Mouse (Mus musculus) frontal cortex, postnatal 25 days (tissue): ENCODE measurements at regions not wholly inside any gene's neighbourhood (a gene's known extent, or its start where the extent isn't known, plus 50 kb on each side); places are given as distances from the start of the nearest gene placed in this dataset.

Experiments used
- DNase-seq, 2 experiments: peaks; one replicate each; pipeline ENCODE4 v3.0.0; 2022; ENCODE audit warnings: low spot score in 2 of 2

DNA sequence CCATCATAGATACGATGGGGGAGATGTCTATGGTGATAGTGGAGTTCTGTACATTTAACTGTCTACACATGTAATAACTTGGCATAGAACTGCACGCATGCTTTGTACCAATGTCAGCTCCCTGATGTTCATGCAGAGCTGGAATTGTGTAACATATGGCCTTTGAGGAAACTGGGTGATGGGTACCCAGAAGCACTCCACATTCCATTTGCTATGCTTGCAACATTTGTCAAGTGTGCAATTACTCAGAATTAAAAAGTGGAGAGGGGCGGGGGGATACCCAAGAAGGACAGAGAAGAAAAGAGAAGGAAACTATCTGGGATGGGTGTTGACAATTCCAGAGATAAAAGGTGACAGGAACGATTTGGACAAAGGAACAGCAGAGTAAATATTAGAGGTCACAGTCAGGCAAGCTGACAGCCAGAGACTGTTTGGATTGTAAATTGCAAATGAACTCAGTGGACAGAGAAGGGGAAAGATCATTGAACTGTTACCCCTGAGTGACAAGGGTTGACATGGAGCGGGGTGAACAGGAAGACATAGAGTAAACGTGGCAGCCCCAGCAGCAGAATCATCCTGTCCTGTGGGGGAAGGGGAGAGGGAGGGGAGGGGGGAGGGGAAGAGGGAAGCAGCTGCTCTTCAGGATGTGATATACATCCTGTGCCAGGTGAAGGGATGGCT is 390.1 kb upstream of the Jarid2 start:
- no peak for DNase-seq

DNA sequence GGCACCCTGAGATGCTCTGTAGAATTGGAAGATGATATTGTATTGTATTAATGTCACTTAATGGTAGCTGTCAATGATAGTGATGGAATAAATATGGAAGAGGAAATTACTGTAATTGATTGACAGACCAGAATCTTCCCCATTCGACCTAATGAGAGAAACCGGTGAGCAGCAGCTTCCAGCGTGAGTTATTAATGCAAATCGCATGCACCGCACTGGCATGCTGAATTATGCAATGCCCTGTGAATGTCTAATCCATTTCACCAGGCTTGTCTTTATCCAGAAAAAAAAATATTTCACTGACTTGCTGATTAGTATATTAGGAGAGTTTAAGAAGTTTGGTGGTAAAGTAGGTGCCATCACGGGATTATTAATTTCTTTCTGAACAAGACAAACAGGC is 384.2 kb upstream of the Jarid2 start:
- no peak for DNase-seq

DNA sequence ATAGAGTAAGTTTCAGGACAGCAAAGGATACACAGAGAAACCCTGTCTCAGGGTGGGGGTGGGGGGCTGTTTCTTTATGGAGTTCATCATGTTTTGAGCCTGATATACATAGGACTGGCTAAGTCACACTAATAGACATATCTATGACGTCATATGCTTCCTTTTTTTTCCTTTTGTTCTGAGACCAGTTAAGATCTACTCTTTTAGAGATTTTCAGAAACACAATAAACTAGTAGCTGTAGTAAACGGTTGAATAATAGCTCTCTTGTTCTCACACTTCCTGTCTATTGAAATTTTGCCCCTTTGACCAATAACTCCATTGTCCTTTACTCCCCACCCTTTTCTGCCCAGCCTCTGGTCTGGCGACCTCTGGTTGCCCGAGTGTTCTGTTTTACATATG is 382.6 kb upstream of the Jarid2 start:
- no peak for DNase-seq

DNA sequence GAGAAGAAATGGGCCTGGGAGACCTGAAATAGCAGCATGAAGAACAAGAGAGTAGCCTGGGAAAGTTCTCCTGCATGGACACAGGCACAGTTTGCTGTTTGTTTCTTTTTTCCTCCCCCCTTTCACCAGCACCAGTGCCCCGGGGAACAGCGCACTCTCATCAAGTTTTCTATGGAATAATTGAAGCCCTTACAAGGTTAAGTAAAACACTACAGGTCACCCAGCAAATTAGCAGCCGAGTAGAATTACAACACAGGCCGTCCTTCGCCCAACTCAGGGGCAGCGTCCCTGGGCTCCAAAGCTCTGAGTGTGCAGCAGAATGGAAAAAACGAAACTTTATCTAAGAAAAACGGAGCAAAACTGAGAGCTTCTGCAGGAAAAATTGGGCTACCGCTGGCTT is 381.6 kb upstream of the Jarid2 start:
- DNase-seq: no peak

DNA sequence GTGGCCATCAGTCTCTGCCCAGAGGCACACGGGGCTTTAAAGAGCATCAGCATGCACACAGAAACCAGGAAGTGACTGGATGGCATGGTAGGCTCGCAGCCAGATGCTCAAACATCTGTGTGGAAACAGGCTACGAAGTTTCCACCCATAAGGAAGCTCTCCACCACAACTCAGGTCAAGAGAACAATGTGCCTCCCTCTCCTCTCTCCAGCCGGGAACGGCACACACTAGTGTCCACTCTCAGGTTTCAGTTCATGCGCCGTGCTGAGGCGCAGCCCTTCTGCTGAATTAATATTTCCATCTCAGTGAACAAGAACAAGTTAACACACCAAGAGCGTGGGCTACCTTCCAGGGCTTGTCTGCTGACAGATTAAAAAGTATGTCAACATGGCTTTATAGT is 375.4 kb upstream of the Jarid2 start:
- no peak for DNase-seq

DNA sequence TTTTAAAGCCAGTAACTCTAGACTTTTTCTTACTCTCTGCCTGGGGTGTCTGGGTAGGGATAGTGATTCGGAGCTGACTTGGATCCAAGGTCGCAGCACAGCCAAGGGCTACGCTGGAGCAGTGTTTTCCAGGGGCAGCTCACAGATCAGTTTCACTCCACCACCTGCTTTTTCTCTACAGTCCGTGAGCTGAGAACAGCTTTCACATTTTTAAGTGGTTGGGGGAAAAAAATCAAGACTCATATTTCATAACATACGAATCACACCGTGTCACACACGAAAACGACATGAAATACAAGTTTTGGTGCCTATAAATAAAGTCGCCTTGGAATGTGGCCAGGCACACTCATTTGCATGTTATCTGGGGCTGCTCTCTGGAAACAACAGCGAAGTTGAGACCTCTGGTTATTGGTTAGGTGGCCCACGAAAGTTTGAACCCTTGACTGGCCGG is 373.5 kb upstream of the Jarid2 start:
- no peak for DNase-seq

DNA sequence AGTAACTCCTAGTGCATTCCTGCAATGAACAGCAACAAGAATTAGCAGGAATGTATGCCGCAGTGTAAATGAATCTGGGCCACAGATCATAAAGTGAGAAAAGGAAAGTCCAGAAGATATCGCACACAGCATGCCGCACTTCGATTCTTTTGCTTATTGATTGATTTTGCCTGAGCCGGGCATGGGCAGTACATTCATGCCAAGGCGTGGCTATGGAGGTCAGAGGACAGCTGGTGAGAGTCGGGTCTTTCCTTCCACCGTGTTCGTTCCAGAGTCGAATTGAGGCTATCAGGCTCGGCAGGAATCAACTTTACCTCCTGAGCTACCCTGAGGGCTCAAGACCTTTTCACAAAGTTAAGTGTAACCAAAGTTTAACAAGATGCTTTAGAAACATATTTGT is 372.3 kb upstream of the Jarid2 start:
- no peak for DNase-seq

DNA sequence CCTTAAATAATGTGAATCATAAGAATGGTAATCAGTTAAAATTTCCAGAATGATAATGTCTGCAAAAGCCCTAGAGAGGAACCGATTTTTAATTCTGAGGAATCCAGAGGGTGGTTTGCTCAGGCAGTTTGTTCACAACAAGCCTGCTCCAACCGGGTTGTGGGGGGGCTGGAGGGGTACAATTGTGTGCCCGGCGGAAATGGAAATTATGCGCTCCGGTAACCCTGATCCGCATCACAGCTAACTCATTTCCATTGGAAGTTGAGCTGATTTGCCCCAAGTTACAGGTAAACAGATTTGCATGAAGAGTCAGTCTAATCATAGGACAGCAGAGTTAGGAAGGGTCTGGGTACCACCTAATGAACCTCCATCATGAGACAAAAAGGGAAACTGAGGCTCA is 369.9 kb upstream of the Jarid2 start:
- no peak for DNase-seq

DNA sequence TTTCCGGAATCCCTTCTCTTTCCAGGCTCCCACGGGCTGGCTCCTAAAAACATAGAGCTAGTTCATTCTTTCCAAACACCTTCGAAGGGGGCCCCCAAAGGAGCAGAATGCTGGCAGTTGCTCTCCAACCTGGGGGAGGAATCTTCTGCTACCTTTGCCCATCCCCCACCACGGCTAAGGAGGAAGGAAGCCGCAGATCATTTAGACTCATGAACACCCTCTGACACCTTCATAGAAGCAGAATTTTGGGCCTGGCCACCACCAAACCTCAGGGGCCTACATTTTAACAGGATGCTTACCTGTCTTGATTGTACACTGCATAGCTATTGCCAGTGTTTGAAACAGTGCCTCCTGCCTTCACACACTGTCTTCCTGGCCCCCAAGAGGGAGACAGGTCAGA is 369.3 kb upstream of the Jarid2 start:
- DNase-seq: no peak

DNA sequence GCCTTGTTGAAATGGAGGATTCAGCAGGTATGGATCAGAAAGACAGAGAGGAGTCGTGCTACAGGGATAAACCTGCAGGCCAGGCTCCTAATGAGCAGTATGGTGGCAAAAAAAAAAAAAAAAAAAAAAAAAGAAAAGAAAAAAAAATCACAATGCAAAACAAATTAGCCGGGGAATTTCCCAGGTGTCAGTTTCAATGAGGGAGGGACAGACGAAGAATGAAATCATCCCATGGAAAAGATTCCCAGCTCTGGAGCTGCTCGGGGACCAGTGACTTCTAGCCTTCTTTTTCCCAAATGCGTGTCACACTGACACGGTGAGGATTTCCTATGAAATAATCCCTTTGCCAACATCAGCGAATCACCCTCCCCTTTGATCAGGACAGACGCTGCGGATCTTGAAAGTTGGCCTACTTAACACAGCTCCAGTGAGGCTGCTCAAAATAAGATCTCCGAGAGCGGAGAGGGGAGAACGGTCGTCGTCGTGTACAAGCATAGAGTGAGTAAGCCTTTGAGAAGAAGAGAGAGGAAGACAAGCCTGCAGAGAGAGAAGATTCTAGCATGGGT is 368.5 kb upstream of the Jarid2 start:
- no peak for DNase-seq

DNA sequence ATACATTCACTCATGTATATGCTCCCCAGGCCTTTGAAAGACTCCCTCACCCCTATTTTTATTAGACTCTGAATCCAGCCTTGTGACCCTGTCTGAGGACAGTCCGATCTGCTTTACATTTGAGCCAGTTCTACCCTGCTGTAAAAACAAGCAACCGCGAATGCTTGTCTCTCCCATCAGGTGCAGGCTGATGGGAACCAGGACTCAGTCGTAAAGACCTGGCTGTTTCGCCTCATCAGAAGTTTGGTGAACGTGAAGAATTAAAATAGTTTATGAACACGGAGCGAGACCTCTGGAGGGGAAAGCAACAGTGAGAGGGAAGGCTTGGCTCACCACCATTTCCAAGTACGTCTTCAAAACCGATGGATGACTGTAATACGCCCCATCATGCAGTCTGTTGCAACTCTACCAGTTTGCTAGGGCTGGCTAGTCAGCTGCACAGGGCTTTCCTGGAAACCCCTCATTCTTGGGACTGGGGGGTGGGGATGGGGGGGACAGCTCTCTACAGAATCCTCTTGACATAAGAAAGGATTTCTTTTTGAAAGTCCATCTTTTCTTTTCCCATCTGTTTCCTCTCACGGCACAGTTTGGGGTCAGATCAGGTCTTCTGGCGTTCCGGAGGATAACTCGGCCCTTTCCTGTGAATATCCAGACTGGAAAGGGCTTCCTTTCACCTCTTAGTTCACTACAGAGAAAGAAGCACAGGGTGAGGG is 366.8 kb upstream of the Jarid2 start:
- no peak for DNase-seq

DNA sequence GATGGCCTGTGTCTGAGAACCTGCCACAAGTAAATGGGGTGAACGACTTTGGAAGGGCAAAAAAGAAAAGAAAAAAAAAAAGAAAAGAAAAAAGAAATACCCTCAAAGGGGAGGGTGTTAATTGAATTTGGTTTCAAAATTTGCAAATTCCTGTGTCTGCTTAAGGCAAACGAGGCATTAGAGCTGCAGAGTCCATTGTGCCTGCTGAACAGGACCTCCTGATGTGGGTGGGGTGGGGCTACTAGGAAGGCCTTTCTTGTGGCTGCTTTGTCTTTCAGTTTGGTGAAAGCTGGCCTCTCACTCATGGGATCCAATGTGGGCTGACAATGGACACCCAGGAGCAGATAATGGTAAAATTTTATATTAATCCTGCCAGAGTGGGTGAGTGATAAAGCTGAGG is 366.3 kb upstream of the Jarid2 start:
- DNase-seq: no peak

DNA sequence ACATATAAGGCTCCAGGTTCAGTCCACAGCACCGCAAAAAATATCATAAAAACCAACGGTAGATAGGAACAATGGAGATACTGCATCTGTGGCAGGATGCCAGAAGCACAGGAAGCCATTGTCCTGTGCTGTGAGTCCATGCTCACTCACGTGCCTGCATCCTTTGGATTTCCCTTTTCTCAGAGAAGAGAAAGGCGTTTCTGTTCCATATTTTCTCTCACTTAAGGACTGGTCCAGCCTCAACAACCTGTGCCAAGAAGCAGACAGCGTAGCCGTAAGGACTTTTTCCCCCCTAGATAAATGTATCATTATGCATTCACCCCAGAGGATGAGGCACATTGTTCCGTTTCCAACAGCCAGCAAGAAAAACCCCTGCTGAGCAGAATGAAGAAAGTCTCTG is 360.0 kb upstream of the Jarid2 start:
- DNase-seq: no peak

DNA sequence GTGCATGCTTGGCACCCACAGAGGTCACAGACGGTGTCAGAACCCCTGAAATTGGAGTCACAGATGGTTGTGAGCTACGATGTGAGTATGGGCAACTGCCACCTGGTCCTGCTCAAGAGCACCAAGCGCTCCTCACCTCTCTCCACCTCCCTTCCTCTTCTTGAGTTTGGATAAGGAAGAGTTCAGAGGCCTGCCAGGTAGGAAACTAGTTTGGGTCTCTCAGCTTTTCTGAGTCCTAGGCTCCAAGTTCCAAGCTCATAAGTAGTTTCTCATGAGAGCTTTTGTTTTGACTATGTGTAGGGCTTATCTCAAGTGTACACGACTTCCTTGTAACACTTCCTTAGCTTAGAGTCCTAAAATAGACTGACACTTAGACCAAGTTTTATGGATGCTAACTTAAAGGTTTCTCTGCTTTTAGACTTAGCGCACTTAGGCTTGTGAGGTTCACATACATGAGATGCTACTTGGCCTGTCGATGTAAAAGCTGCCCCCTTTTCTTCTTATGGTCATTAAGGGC is 356.9 kb upstream of the Jarid2 start:
- no peak for DNase-seq

DNA sequence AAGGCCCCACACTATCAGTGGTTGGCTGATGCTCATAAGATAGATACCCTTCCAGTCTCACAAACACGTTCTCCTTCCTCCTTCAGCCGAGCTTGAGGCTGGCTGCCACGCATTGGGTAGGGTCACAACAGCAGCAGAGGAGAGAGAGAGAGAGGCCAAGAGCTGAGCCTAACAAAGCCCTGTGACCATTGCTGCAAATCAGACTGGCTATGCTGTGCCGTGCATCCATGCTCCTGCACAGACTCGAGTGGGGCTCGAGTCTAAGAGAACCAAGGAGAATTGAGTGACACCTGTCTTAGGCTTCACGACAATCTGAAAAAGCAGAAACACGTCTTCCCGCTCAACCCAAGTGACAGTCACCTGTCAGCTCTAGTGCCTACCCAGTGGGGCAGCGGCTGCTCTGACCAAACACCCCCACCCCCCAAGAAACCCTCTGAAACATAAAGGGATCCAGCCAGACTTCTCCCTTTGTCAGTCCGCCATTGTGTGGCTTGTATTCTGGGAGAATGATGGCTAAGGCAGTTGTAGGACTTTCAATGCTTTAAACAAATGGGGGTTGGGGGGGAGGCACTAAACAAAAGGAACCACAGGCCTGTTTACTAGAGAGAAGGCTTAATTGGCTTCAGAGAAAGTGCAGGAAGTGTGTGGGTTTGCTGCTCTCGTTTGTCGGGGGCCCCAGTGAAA is 353.7 kb upstream of the Jarid2 start:
- DNase-seq: no peak

DNA sequence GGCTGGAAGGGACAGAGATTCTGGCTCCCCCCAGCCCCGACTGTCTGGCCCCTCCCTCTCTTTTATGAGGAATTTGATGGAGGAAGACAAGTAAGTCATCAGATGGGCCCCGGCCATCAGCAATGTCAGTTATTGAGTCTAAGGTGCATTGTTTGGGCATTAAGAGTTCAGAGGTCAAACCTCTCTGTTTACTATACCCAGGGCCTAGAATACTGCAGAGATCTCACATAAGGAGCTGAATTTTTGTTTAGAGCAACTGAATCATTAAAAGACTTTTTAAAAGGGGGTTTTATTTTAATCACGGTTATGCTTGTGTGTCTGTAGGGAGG is 353.1 kb upstream of the Jarid2 start:
- DNase-seq: no peak

DNA sequence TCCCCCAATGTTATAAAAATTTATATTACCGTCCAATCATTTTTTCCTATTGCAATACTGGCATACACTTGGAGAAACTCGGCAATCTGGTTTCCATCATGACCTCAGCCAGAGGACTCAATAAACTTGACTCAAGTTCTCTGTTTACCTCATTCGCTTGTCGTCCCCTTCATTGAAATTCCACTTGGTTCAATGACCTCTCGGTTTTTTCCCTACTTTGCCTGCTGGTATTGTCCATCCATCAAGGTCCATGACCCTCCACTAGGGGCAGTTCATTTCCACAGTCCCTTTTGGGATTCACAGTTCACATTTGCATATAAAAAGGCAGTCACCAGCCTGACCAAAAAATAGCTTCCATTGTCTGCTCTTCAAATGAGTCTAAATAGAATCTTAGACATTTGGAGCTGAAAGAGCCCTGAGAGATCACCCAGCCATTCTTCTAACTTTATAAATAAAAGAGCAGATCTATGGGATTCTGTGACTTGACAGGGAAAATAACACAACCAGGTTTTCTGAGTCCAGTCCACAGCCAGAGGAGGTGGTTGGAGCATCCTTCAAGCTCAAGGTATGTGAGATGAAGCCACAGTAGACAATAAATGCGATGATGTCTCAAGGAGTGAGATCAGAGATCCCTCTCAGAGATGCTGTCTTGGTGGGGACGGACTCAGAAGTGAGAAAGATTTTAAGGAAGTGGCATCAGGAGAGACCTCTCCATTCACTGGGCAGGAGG is 347.4 kb upstream of the Jarid2 start:
- no peak for DNase-seq

DNA sequence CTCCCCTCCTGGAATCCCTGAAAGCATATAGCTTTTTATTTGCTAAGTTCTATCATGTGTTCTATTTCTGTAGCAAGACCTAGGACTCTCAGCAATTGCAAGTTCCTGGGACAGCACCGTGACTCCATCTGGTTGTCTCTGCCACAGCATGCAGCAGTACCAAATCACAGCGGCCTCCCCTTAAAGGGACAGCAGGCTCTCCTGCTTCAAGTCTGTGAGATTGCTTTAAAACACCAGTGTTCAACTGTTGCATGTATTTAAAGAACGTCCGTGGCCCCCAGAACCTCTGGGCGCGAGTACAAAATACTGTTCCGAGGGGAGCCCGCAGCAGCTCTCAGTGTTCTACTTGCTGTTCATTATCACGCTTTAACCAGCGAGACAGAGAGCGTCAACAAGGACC is 346.0 kb upstream of the Jarid2 start:
- DNase-seq: no peak

DNA sequence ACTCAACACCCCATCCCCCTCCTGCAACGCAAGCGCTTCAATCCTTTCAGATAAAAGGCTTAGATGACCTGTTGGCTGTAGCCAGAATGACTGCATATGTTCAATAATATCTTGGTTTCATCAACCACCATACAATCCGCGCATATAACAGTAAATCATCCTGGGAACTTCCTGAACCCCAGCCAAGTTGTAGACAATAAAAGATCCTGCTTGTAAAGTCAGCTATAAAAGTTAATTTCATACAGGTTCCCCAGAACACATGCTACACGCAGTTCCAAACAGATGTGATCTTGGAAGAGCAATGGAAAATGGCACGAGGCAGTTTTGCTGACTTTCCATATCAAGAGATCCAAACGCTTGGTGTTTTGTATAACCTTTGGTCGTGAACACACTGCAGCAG is 342.5 kb upstream of the Jarid2 start:
- no peak for DNase-seq

DNA sequence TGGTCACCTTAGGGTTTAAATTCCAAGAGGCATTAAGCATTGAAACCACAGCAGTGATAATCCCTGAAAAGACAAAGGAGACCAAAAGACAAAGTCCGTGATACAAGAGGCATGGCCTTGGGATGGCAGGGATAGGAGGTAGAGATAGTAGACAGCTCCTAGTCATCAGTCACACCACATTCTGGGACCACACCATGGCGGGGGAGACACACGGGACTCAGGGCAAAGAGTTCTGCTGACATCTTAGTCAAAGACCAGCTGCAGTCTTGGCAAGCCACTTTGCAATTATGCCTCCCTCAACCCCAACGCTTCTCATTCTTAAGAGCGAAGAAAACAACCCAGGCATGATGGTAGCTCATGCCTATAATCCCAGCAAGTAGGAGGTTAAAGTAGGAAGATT is 339.6 kb upstream of the Jarid2 start:
- no peak for DNase-seq

DNA sequence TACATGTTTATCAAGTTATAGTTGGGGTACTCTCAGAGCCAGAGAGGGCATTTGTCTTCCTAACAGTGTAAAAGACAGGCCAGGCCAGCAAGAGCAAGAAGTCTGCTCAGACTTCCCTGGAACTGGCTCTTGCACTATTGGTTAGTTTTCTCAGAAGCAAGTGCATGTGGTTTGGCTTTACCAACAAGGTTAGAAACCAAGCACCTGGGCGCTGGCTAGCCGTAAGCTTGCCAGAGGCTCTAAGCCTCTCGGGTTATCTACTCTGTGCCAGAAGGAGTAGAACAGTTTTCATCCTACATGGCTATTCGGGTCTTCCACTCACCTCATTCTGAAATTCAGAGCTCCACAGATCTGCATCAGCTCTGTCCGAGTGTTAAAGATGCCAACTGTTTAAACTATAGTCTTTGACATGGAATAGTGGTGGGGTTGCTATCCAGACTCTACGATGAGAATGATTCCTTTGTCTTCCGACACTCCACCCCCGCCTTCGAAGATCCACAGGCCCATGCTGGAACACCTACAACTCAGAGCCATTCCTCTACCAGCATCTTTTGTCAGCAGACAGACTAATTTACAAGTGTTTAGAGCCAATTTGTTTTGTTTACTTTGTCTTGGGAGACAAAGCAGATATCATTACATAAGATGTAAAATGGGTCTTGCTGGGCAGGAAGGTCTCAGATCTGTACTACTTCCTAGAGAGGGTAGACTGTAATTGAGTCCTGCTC is 338.4 kb upstream of the Jarid2 start:
- no peak for DNase-seq
